Mouse (Mus musculus): ENCODE data around the gene Garnl3. TPM values are rescaled to one million over a fixed set of nuclear protein-coding genes. Genes with fewer than 3 reads are reported as not detected.
"Not testable (repeated sequence)": the region's sequence is repeated elsewhere in the genome, so short reads cannot be mapped to it uniquely, and the experiment has no call there.

Gene Garnl3
- total RNA-seq, 2 experiments from 2014 or later, result not detected

DNA sequence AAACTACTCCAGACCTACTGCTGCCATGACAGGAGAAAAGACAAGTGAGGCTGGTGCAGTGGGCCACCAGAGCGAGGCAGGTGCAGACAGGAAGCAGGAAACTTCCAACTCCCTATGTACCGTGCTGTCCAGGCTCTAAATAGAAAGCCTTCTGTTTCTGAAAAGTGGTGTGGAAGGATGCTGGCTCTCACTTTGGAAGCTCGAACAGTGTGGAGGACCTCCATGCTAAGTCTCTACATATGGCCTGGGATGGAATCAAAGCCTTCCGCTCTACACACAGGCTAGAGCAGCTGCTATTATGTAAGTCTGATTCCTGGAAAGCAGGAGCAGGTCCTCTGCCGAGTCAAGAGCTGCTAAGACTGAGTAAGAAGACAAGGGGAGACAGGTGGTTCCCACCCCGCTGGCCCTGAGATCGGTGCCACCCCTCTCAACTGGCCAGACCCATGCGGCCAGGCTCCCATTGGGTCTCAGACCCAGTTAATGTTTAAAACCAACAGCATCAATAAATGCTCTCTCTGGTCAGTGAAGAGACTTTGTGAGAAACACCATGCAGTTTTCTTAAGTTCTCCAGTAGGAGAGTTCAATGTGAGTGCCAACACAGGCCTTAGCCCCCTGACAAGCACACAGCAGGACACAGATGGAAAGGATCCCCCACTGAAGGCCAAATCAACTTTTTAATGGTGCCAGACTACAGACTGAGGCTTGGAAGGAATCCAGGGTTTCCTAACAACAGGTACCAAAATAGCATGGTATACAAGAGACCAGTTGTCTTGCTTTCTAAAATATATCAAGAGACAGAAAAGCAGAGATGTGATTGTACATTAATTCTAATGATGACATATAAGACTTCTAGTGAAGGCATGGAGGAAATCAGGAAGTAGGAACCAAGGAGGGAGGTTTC lies 40.6 kb downstream of the Garnl3 start:
- no peak for ATAC-seq (replicated peaks; ENCODE audit: low FRiP score, poor library complexity, severe bottlenecking)

DNA sequence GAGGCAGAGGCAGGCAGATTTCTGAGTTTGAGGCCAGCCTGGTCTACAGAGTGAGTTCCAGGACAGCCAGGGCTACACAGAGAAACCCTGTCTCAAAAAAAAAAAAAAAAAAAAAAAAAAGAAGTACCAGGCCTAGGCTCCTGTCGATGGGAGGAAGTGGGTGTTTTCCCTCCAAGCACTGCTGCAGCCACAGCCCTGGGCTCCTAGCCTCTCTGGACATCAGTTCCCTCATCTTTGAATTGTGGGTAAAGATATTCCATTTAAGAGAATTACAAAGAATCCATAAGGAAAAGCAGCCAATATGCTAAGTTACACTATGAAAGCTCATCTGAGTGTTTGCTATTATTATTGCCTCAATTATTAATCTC lies 41.4 kb downstream of the Garnl3 start:
- not testable (repeated sequence) for ATAC-seq (replicated peaks; ENCODE audit: low FRiP score, poor library complexity, severe bottlenecking)

DNA sequence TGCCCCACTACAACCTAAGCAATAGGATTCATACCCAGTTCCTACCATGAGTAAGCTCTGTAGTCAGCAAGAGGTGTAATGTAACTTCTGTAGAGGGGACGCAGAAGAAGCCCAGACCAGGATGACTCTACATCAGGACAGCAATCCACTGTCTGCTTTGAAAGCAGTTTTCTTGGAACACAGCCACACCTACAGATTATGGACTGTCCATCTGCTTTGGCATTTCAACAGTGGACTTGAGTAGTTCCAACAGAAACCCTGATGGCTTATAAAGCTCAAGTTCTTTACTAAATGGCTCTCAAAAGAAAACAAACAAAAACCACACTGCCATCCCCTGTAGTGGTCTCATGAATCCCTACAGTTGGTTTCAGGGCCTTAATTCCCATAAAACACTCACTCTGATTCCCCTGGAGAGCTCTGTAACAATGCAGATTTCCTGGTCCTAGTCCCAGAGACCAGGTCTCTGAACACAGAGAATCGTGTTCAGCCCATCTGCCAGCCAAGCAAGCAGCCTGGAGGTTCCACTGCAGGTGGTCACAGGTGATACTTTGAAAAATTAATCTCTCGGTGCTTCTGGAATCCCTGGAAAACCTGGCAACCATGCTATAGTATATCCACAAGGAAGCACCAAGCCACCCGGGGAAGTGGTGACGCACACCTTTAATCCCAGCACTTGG lies 42.0 kb downstream of the Garnl3 start:
- ATAC-seq (replicated peaks; ENCODE audit: low FRiP score, poor library complexity, severe bottlenecking), result no peak

GRCm38 (mm10) chr2:33086671-33087363 lies 44.6 kb downstream of the Garnl3 start:
- ATAC-seq (replicated peaks; ENCODE audit: low FRiP score, poor library complexity, severe bottlenecking), result no peak

DNA sequence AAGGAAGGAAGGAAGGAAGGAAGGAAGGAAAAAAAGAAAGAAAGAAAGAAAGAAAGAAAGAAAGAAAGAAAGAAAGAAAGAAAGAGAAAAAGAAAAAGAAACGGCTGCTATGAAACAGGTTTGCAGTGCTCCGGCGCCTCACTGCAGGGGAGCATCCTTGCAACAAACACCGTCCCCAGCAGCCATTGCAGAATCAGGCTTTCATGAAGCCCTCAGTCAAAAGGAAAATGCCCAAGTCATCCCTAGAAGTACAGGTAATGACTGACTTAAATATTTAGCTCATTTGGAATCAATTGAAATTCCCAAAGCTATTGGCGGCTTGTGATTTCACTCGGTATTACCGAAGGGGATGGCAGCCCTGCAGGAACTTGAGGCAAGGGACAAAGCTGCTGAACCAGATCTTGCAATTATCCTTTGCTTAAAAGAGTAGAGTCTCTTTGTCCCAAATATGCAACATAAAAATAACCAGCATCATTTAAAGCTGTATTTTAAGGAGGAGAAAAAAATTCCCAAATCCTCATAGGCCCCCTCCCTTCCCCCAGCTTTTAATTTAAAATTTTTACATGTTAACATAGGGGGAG lies 45.3 kb downstream of the Garnl3 start:
- no peak for ATAC-seq (replicated peaks; ENCODE audit: low FRiP score, poor library complexity, severe bottlenecking)

GRCm38 (mm10) chr2:33084221-33084620 lies 47.2 kb downstream of the Garnl3 start:
- ATAC-seq (replicated peaks; ENCODE audit: low FRiP score, poor library complexity, severe bottlenecking), result no peak

DNA sequence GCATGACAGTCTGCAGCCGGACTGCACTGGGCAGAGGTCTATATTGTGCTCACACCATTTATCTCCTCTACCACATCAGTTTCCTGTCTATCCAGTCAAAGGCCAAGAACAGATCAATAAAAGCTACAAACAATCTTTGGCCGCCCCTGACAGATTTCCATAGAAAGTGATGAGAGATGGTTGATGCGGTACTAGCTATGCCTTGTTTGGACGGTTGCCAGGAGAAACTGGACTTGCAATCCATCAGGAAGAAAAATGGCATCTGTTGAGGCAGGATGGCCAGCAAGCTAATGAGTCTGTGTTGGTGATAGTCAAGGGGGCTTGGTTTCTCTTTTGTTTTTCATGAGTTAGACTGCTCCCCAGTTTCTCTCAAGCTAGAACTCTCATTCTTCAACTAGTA lies 51.3 kb downstream of the Garnl3 start:
- ATAC-seq (replicated peaks; ENCODE audit: low FRiP score, poor library complexity, severe bottlenecking), result no peak

GRCm38 (mm10) chr2:33077252-33077651 lies 54.2 kb downstream of the Garnl3 start:
- ATAC-seq (replicated peaks; ENCODE audit: low FRiP score, poor library complexity, severe bottlenecking), result no peak

DNA sequence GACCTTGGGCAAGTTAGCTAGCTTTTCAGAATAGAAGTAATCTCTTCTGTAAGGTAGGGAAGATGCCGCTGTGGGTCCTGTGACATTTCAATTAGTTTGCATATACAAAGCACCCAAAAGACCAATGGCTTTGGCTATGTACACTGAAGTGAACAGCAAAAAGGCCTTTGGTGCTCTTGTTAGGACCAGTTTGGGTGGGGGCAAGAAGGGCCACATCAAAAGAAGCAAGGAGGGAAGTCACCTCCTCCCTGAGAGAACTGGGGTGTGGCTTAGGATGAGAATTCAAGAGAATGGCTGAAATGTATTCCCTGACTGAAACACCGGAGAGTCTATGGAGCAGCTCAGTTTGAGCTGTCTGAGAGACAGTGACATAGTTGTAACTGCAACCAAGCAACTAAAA lies 56.5 kb downstream of the Garnl3 start:
- ATAC-seq (replicated peaks; ENCODE audit: low FRiP score, poor library complexity, severe bottlenecking), result no peak

DNA sequence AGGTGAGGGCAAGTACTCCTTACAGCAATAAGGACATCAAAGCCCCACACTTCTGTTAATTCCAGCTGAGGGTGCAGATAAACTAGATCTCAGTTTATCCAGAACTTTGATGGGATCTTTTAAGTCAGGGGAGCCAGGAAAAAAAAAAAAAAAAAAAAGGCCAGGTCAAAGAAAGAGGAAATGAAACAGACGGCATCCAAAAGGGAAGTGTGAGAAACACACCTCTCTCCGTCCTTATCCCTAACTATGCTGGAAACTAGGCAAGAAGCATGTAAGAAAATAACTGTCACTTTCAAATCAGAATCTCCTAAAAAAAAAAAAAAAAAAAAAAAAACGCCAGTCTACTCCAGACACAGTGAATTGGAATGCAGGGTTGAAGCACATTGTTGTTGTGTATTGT lies 57.3 kb downstream of the Garnl3 start:
- no peak for ATAC-seq (replicated peaks; ENCODE audit: low FRiP score, poor library complexity, severe bottlenecking)

- no peak for ATAC-seq (replicated peaks; ENCODE audit: low FRiP score, poor library complexity, severe bottlenecking)
Observed at GRCm38 (mm10) chr2:33072333-33072732, 59.1 kb downstream of the Garnl3 start.

DNA sequence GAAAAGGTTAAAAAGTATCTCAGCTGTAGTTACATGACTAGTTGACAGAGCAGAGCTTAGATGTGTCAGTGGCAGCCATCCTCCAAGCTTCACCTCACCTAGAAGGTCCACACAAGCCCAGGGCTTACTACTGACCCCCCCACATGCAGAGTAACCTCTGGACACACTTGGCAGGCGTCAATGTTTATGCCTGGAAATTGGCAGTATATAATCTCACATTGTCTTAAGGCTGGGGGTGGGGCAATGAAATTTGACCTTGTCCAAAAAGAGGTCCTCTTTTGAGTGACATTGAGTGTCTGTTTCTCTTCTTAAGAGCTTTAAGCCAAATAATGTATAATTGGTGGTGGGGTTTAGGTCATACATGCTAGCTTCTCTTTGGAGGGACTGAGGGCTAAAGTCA lies 65.8 kb downstream of the Garnl3 start:
- no peak for ATAC-seq (replicated peaks; ENCODE audit: low FRiP score, poor library complexity, severe bottlenecking)

DNA sequence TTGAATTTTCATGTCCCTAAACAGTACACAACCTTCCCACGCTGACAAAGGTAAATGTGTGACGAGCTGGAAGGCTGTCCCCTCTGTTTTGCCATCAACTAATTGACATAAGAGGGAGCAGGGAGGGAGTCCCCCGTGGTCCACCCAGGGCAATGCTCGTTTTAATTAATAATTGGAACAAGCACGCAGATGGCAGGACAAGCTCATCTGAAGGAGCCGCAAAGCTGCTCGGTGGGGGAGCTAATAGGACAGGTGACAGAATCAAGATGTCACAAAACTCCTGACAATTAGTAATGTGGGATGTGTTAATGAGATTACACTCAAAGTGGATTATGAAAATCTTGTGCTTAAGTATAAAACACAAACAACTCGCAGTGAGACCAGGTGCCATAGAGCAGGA lies 68.7 kb downstream of the Garnl3 start:
- no peak for ATAC-seq (replicated peaks; ENCODE audit: low FRiP score, poor library complexity, severe bottlenecking)

DNA sequence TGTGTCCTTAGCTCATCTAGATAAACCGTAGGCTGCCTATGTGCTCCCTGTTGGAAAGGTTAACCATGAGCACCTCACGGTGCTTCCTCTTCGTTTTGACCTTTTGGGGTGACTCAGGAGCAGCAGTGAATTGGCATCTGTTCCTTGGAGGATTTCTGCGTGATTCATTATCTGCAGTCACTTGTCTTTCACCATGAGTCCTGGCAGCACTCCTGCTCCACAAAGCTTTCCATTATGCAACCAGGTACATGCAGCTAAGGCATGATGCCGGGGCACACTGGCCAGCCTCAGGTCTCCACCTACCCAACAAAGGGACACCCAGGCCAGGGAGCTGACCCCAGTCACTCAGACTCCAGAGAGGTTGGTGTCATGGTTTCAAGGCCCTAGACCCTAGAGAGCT lies 72.5 kb downstream of the Garnl3 start:
- no peak for ATAC-seq (replicated peaks; ENCODE audit: low FRiP score, poor library complexity, severe bottlenecking)

GRCm38 (mm10) chr2:33057514-33057913 lies 73.9 kb downstream of the Garnl3 start:
- no peak for ATAC-seq (replicated peaks; ENCODE audit: low FRiP score, poor library complexity, severe bottlenecking)

DNA sequence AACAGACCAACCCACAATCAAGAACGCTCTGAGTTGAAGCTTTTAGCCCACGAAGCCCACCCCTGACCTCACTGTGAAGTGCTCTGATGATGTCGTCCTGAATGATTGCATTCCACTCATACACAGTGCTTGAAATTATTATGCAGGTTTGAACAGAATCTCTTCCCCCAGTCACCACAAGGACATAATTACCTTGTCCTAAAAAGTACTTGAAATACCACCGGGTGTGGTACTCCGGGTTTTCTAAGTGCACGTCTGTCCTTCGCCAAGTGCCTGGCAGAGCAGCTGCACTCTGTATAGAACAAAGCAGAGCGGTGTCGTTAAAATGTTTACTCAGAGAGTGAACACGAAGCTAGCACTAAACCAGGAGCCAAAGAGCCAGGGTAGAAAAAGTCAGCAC lies 77.5 kb downstream of the Garnl3 start:
- ATAC-seq (replicated peaks; ENCODE audit: low FRiP score, poor library complexity, severe bottlenecking), result no peak

GRCm38 (mm10) chr2:33047360-33047759 lies 84.1 kb downstream of the Garnl3 start:
- ATAC-seq (replicated peaks; ENCODE audit: low FRiP score, poor library complexity, severe bottlenecking), result no peak

GRCm38 (mm10) chr2:33046919-33047318 lies 84.5 kb downstream of the Garnl3 start:
- no peak for ATAC-seq (replicated peaks; ENCODE audit: low FRiP score, poor library complexity, severe bottlenecking)

GRCm38 (mm10) chr2:33045899-33046298 lies 85.6 kb downstream of the Garnl3 start:
- ATAC-seq (replicated peaks; ENCODE audit: low FRiP score, poor library complexity, severe bottlenecking), result no peak

DNA sequence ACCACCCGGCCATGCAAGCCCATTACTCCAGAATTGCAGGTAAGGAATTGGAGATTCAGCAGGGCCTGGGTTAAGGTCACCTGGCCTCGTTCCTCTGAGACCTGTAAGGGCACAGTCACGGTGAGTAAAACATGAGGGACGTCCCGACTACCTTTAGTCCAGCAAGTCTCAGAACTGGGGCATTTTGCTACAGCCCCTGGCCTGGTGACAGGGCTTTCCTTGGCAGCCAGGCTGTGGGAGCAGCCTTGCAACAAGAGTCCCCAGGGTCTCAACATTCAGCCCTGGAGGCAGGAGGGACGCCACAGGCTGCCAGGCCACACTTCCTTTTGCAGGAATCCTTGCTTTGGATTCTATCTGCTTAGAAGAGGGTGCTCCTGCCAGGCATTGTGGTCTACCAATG lies 88.7 kb downstream of the Garnl3 start:
- no peak for ATAC-seq (replicated peaks; ENCODE audit: low FRiP score, poor library complexity, severe bottlenecking)
